Mouse (Mus musculus) liver, postnatal 0 days (tissue): ENCODE measurements at regions not wholly inside any gene's neighbourhood (a gene's known extent, or its start where the extent isn't known, plus 50 kb on each side); places are given as distances from the start of the nearest gene placed in this dataset.

Experiments used
- ATAC-seq: fragments of 200-750 bp; cut with Nextera tagmentation; 2 replicates; pipeline ENCODE4 v1.8.0; 2017; ENCODE audit warnings: mild to moderate bottlenecking, moderate library complexity
- DNase-seq: peaks from one replicate; pipeline ENCODE4 v3.0.0-alpha.2; 2016
- H3K27ac ChIP-seq: fragments of 300-500 bp; sonication (generic); 2 replicates; pipeline ENCODE4 v1.5.1; 2014; ENCODE audit warnings: antibody characterized with exemption, moderate library complexity, mild to moderate bottlenecking, low read depth
- H3K27me3 ChIP-seq: fragments of 300-500 bp; sonication (generic); 2 replicates; pipeline ENCODE4 v1.6.1; 2014; ENCODE audit warnings: low read length, control low read depth, mixed read lengths; ENCODE audit not compliant: insufficient read depth
- H3K36me3 ChIP-seq: fragments of 300-500 bp; sonication (generic); replicated peaks from 2 replicates; pipeline ENCODE4 v1.6.1; 2014; ENCODE audit warnings: mild to moderate bottlenecking, control low read depth, low read length, moderate library complexity, mixed read lengths; ENCODE audit not compliant: insufficient read depth
- H3K4me1 ChIP-seq: fragments of 300-500 bp; sonication (generic); 2 replicates; pipeline ENCODE4 v1.6.1; 2014; ENCODE audit warnings: antibody characterized with exemption, mild to moderate bottlenecking, control low read depth; ENCODE audit not compliant: insufficient read depth
- H3K4me2 ChIP-seq: fragments of 300-500 bp; sonication (generic); 2 replicates; pipeline ENCODE4 v1.6.1; 2014; ENCODE audit warnings: low read depth, mild to moderate bottlenecking, low read length, moderate library complexity, mixed read lengths
- H3K4me3 ChIP-seq: fragments of 300-500 bp; sonication (generic); 2 replicates; pipeline ENCODE4 v1.5.1; 2014; ENCODE audit warnings: low read depth, low read length
- H3K9ac ChIP-seq: fragments of 300-500 bp; sonication (generic); replicated peaks from 2 replicates; pipeline ENCODE4 v1.6.1; 2014; ENCODE audit warnings: mild to moderate bottlenecking, moderate library complexity
- H3K9me3 ChIP-seq: fragments of 300-500 bp; sonication (generic); 2 replicates; pipeline ENCODE4 v1.6.1; 2016; ENCODE audit warnings: mild to moderate bottlenecking, control low read depth, low read length, mixed read lengths
- CTCF ChIP-seq: sonication (generic); IDR thresholded peaks from 2 replicates; pipeline ENCODE4 v1.5.1; 2016; ENCODE audit warnings: antibody characterized with exemption, low read depth
- EP300 ChIP-seq: IDR thresholded peaks from 2 replicates; pipeline ENCODE4 v1.6.1; 2016; ENCODE audit warnings: antibody characterized with exemption, low read depth, mild to moderate bottlenecking
- WGBS: fragments of 180-500 bp; shearing (Covaris S2); extraction: QIAGEN DNeasy Blood & Tissue Kit; methylation state at CpG from one replicate; pipeline ENCODE4 v1.1.7; 2014; ENCODE audit not compliant: insufficient replicate concordance; 5-methylcytosine and 5-hydroxymethylcytosine counted together

DNA sequence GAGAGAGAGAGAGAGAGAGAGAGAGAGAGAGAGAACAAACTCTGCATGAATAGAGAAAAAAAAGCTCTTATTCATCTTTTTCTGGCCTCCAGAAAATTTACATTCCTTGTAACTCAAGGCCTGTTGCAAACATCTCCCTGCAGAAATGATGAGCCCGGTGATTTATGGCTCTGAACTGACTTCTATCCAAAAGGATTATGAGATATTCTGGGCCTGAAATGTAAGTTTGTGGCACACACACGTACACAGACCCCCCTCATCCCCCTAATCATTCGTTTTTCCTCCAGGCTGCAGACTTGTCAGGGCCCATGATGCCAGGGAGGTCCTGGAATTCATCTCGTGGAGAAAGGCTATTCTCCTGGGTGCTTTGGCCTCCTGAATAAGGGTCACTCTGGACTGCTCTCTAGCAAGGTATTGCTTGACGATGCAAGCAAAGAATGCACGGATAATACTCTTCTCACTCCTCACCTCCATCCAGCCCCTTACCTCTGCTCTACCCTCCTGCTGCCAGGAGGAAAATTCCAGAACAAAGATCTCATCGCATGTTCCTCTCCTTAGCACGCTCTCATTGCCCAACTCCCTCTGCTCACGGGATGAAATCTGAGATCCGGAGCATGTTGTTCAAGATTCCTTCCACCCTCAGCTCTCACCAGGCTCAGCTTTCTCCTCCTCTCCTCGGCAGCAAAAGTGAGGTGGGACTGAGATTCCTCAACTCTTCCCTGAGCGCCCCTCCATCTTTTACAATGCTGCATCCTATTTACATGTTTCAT is 362.0 kb upstream of the Klf4 start:
- no peaks in the 10 kb centered on the region for H3K4me1 ChIP-seq
- no peaks in the 10 kb centered on the region for H3K9me3 ChIP-seq
- DNase-seq: no peak
- no peak overlapping the region for H3K9ac ChIP-seq
- no peak overlapping the region for H3K4me2 ChIP-seq
- H3K4me3 ChIP-seq: no peak overlapping the region
- TF ChIP-seq CTCF: no peak
- TF ChIP-seq EP300: no peak
- H3K36me3 ChIP-seq: no peaks in the 10 kb centered on the region
- H3K27me3 ChIP-seq: no peaks in the 10 kb centered on the region
- WGBS: 68% methylated on average over 12 of the region's 12 CpGs
- no peak for ATAC-seq
- H3K27ac ChIP-seq: no peak overlapping the region

DNA sequence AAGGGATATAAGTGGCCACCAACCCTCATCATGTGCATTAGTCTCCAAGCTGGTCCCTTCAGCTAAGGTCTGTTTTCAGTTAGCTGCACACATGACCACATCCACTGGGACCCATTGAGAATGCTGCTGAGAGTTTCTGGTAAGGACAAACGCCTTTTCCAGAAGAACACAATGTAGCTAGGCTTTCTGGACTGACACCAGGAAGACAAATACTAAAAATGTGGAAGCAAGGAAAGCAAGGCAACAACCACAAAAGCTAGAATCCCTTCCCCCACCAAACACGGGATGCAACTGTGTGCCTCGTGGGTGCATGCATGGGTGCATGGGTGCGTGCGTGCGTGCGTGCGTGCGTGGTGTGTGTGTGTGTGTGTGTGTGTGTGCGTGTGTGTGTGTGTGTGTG is 359.4 kb upstream of the Klf4 start:
- Histone ChIP-seq H3K4me1 (no peaks in the 10 kb centered on the region), H3K9me3 (no peaks in the 10 kb centered on the region), H3K9ac (no peak overlapping the region), H3K4me3 (no peak overlapping the region), H3K27ac (no peak overlapping the region), H3K36me3 (no peaks in the 10 kb centered on the region), H3K27me3 (0 out of 2 replicates have a peak, but pooled peaks cover 4% of the 10 kb centered on the region), H3K4me2 (no peak overlapping the region)
- ATAC-seq (no peak), DNase-seq (no peak)
- 78% methylated on average over 6 of the region's 10 CpGs for WGBS
- TF ChIP-seq EP300 (no peak), CTCF (no peak)

DNA sequence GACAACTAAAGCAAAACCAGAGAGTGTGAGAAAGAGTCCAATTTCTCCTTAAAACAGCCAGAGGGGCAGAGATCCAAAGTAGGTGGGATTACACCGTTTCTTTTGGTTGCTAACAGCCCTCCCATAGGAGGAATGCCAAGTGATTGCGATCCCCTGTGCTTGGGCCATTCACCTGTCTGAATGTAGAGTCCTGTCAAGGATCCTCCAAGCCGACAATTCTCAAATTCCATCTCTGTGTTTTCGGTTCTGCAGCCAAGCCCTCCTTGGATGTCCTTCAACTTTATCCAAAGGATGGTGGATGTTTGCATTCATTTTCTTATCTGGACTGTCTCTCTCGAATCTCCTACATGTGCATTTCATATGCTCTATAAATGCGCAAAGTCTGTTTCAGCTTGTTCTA is 355.3 kb upstream of the Klf4 start:
- TF ChIP-seq CTCF (no peak), EP300 (no peak)
- WGBS: 76% methylated on average over 6 of the region's 6 CpGs
- H3K4me3 ChIP-seq: no peak overlapping the region
- no peak overlapping the region for H3K9ac ChIP-seq
- DNase-seq (no peak), ATAC-seq (no peak)
- 0 out of 2 replicates have a peak, but pooled peaks cover 4% of the 10 kb centered on the region for H3K27me3 ChIP-seq
- H3K4me1 ChIP-seq: no peaks in the 10 kb centered on the region
- no peaks in the 10 kb centered on the region for H3K36me3 ChIP-seq
- H3K27ac ChIP-seq: no peak overlapping the region
- H3K4me2 ChIP-seq: no peak overlapping the region
- no peaks in the 10 kb centered on the region for H3K9me3 ChIP-seq

DNA sequence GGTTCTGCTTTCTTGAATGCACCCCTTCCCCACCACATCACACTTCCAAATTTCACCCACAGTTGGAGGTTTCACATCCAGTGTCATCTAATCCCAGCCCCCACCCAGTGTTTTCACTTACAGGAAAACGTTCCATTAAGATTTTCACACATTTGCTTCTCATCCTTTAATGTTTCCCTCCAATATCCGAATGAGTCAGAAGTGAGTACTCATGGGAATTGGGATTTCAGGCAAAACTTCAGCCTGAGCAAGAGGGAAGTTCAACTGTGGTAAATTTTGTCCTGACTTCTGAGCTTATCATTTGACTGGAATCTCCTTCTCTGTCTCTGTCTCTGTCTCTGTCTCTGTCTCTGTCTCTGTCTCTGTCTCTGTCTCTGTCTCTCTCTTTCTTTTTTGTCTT is 350.3 kb upstream of the Klf4 start:
- Histone ChIP-seq H3K4me3 (no peak overlapping the region), H3K27me3 (0 out of 2 replicates have a peak, but pooled peaks cover 2% of the 10 kb centered on the region), H3K36me3 (no peaks in the 10 kb centered on the region), H3K4me1 (no peaks in the 10 kb centered on the region), H3K9ac (no peak overlapping the region), H3K9me3 (no peaks in the 10 kb centered on the region), H3K27ac (no peak overlapping the region), H3K4me2 (no peak overlapping the region)
- 36% methylated on average over 2 of the region's 2 CpGs for WGBS
- ATAC-seq (no peak), DNase-seq (no peak)
- TF ChIP-seq CTCF (no peak), EP300 (no peak)

DNA sequence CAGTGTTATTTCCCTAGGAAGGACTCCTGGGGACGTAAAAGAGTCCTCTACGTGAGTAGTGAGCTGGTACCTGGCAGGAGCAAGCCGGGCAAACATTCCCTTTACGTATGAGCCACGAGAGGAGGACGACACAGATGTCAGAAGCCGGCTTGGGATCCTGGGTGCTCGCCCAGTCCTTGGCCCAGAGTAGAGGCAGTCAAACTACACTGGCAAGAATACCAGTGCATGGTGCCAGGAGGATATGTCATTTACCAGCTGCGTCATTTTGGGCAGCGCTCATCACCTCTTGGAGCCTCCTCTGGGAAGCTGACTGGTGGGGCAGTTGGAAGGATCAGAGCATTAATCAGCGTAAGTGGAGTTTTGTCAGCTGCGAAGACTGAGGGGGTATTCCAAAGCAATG is 343.0 kb upstream of the Klf4 start:
- WGBS: 87% methylated on average over 12 of the region's 12 CpGs
- H3K27ac ChIP-seq: no peak overlapping the region
- ATAC-seq (no peak), DNase-seq (no peak)
- H3K9ac ChIP-seq: no peak overlapping the region
- no peak overlapping the region for H3K4me3 ChIP-seq
- H3K9me3 ChIP-seq: no peaks in the 10 kb centered on the region
- H3K4me1 ChIP-seq: no peaks in the 10 kb centered on the region
- H3K27me3 ChIP-seq: no peaks in the 10 kb centered on the region
- no peak overlapping the region for H3K4me2 ChIP-seq
- H3K36me3 ChIP-seq: no peaks in the 10 kb centered on the region
- TF ChIP-seq CTCF: no peak
- no peak for TF ChIP-seq EP300

DNA sequence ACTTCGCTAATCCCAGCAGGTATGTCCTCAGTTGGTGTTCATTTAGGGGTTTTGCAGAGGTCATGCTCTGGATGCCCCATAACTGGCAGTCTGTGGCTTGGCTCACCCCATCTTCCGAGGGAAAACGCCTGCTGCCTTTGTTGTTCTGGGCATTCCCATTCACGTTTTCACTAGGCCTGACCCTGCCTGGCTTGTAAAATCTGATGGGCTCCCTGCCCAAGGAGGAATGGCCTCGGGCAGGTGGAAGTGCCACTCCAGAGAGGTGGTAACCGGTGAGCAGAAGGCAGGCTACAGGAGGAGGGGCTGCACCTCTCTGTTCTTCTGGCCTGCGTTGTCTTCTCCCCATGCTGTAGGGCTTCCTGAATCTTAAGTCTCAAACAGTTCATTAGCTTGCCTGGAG is 342.6 kb upstream of the Klf4 start:
- no peak for DNase-seq
- Histone ChIP-seq H3K4me1 (no peaks in the 10 kb centered on the region), H3K4me3 (no peak overlapping the region), H3K9me3 (no peaks in the 10 kb centered on the region), H3K4me2 (no peak overlapping the region), H3K27ac (no peak overlapping the region), H3K27me3 (no peaks in the 10 kb centered on the region), H3K36me3 (no peaks in the 10 kb centered on the region), H3K9ac (no peak overlapping the region)
- TF ChIP-seq CTCF (no peak), EP300 (no peak)
- 65% methylated on average over 7 of the region's 7 CpGs for WGBS
- ATAC-seq: no peak

DNA sequence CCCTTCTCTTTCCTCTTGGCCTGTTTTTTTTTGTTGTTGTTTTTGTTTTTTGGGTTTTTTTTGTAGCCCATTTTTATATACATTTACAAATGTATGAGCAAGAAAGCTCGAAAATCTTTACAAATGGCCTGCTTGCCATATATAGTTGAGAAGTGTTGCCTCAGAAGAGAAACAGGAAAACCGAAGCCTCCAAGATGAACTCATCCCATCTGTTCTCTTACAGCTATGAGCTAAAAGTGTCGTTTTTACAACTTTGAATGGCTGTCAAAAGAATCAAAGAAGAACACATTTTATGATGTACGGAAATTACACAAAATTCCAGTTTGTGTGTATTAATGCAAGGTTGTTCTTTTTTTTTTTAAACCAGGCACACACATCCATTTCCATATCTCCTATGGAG is 342.0 kb upstream of the Klf4 start:
- TF ChIP-seq CTCF (no peak), EP300 (no peak)
- 75% methylated on average over 4 of the region's 4 CpGs for WGBS
- Histone ChIP-seq H3K27ac (no peak overlapping the region), H3K36me3 (no peaks in the 10 kb centered on the region), H3K9me3 (no peaks in the 10 kb centered on the region), H3K27me3 (no peaks in the 10 kb centered on the region), H3K9ac (no peak overlapping the region), H3K4me1 (no peaks in the 10 kb centered on the region), H3K4me3 (no peak overlapping the region), H3K4me2 (no peak overlapping the region)
- no peak for ATAC-seq
- DNase-seq: no peak
